Mouse (Mus musculus): Measurements from ENCODE around the gene Insm1.

DNA sequence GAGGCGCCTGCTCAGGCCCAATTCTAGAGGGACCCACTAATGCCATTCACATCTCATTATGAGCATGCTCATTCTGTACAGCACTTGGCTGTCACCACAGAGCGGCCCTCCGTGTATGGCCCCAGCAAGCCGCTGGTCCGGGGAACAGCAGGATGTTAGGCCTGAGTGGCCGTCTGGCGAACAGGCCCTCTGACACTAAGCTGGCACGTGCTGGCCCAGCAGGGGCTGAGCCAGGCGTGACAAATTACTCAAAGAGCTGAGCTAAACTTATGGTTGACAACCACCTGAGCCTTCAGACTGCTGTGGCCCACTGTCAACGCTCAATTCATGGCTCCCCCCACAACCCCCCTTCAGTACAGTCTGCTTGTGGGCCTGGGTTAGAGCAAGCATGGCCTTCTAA lies 40.5 kb downstream of the Insm1 start:
- no peak for TF ChIP-seq CTCF (IDR thresholded peaks at IDR 0.05; ENCODE audit: control insufficient read depth, insufficient read depth, low read length)
- TF ChIP-seq POLR2A (IDR thresholded peaks at IDR 0.05; ENCODE audit: borderline replicate concordance, control insufficient read depth, low read depth, low read length) = no peak

All from bone marrow, adult 2 months (tissue).